Mouse (Mus musculus): ENCODE measurements around the gene Tgfb1i1. TPM values are rescaled to one million over a fixed set of nuclear protein-coding genes. Genes with fewer than 3 reads are reported as not detected.

Gene Tgfb1i1
- polyA plus RNA-seq, 1 experiment from 2014 or later = 18.5 TPM

Small RNA genes within 50 kb of the gene (microRNA-seq; reads per million reads assigned to microRNA genes)
- not detected for gene Mir3103 (ENCODE audit: borderline number of aligned reads)

Other genes starting within 250 kb of the Tgfb1i1 start
- 0.10 TPM in 1 of 2 replicates, not detected in the other for gene Trim72, start 242.9 kb upstream of the Tgfb1i1 start, polyA plus RNA-seq (2014; fragmentation: Nextera tagmentation; extraction: Ambion mirVana)
- gene Itgam, start 184.2 kb upstream of the Tgfb1i1 start, polyA plus RNA-seq (2014; fragmentation: Nextera tagmentation; extraction: Ambion mirVana) = 0.39 and 0.91 TPM in 2 replicates
- gene Gm49368, start 184.1 kb upstream of the Tgfb1i1 start, polyA plus RNA-seq (2014; fragmentation: Nextera tagmentation; extraction: Ambion mirVana) = not detected in 2 replicates
- 0.24 TPM in 1 of 2 replicates, not detected in the other for gene Itgax, start 117.3 kb upstream of the Tgfb1i1 start, polyA plus RNA-seq (2014; fragmentation: Nextera tagmentation; extraction: Ambion mirVana)
- not detected in 2 replicates for gene Itgad, start 92.4 kb upstream of the Tgfb1i1 start, polyA plus RNA-seq (2014; fragmentation: Nextera tagmentation; extraction: Ambion mirVana)
- 0.56 and 2.2 TPM in 2 replicates for gene Cox6a2, start 40.4 kb upstream of the Tgfb1i1 start, polyA plus RNA-seq (2014; fragmentation: Nextera tagmentation; extraction: Ambion mirVana)
- 6.6 and 6.8 TPM in 2 replicates for gene Armc5, start 9.5 kb upstream of the Tgfb1i1 start, polyA plus RNA-seq (2014; fragmentation: Nextera tagmentation; extraction: Ambion mirVana)
- gene 9130023H24Rik, start 8.8 kb upstream of the Tgfb1i1 start, polyA plus RNA-seq (2014; fragmentation: Nextera tagmentation; extraction: Ambion mirVana) = 10.9 and 13.1 TPM in 2 replicates
- gene Slc5a2, start 18.8 kb downstream of the Tgfb1i1 start, polyA plus RNA-seq (2014; fragmentation: Nextera tagmentation; extraction: Ambion mirVana) = 0.27 TPM in 1 of 2 replicates, not detected in the other
- 19.4 and 20.1 TPM in 2 replicates for gene BC017158, start 51.4 kb downstream of the Tgfb1i1 start, polyA plus RNA-seq (2014; fragmentation: Nextera tagmentation; extraction: Ambion mirVana)
- 15.0 and 16.7 TPM in 2 replicates for gene Rgs10, start 171.9 kb downstream of the Tgfb1i1 start, polyA plus RNA-seq (2014; fragmentation: Nextera tagmentation; extraction: Ambion mirVana)
- 41.6 and 43.0 TPM in 2 replicates for gene Tial1, start 214.9 kb downstream of the Tgfb1i1 start, polyA plus RNA-seq (2014; fragmentation: Nextera tagmentation; extraction: Ambion mirVana)